Mouse (Mus musculus) G1E (cell line): ENCODE measurements around the gene Prx. TPM values are rescaled to one million over a fixed set of nuclear protein-coding genes. Genes with fewer than 3 reads are reported as not detected.
A peak's percentile ranks its signal among the peaks of the same experiment; 100 is the strongest.

Source experiments
- ATAC-seq: 2 replicates; pipeline ENCODE4 v1.8.0; 2016; ENCODE audit warnings: mild to moderate bottlenecking; ENCODE audit not compliant: insufficient number of reproducible peaks, poor library complexity, low FRiP score, severe bottlenecking; ENCODE audit errors: extremely low read depth
- DNase-seq: peaks from one replicate; pipeline ENCODE4 v3.0.0; 2012; ENCODE audit warnings: low spot score
- H3K27me3 ChIP-seq: 2 replicates; pipeline ENCODE4 v1.6.1; 2012; ENCODE audit warnings: mild to moderate bottlenecking, low read length, inconsistent platforms; ENCODE audit not compliant: insufficient read depth
- H3K36me3 ChIP-seq: replicated peaks from 2 replicates; pipeline ENCODE3; 2012; ENCODE audit warnings: mild to moderate bottlenecking, inconsistent platforms
- H3K4me1 ChIP-seq: 2 replicates; pipeline ENCODE4 v1.6.1; 2012; ENCODE audit warnings: low read depth, low read length, inconsistent platforms, mixed read lengths; ENCODE audit not compliant: insufficient read depth
- H3K4me3 ChIP-seq: 2 replicates; pipeline ENCODE4 v1.5.1; 2012; ENCODE audit warnings: low read depth, mild to moderate bottlenecking, inconsistent platforms, low read length, moderate library complexity, mixed read lengths
- H3K9me3 ChIP-seq: replicated peaks from 2 replicates; pipeline ENCODE4 v1.6.1; 2012; ENCODE audit warnings: inconsistent platforms
- CTCF ChIP-seq: IDR thresholded peaks from 2 replicates; pipeline ENCODE4 v1.5.1; 2012; ENCODE audit warnings: low read depth, low read length, inconsistent platforms, mixed read lengths
- GATA1 ChIP-seq: IDR thresholded peaks from 2 replicates; pipeline ENCODE4 v1.6.1; 2012; ENCODE audit warnings: borderline replicate concordance, low read length, inconsistent platforms, mixed read lengths
- GATA2 ChIP-seq: IDR thresholded peaks from 2 replicates; pipeline ENCODE4 v1.6.1; 2012; ENCODE audit warnings: low read depth, low read length, inconsistent platforms, borderline replicate concordance
- POLR2AphosphoS5 ChIP-seq: IDR thresholded peaks from 2 replicates; pipeline ENCODE4 v1.6.1; 2012; ENCODE audit warnings: low read depth, low read length, inconsistent platforms; ENCODE audit not compliant: insufficient replicate concordance
- TAL1 ChIP-seq: conservative IDR thresholded peaks from 2 replicates; pipeline ENCODE4 v1.6.1; 2012; ENCODE audit warnings: low read depth, low read length, inconsistent platforms, mixed read lengths
- polyA plus RNA-seq: library from polyadenylated mRNA; stranded (reverse); fragments of >175 nt; gene quantifications from 2 replicates; pipeline ENCODE4 v1.2.3, GENCODE M21; 2012
- total RNA-seq, 2 experiments: library from RNA; stranded (forward) in 1 of 2; stranded (reverse) in 1 of 2; fragments of 200-1000 nt in 1 of 2; fragments of >200 nt in 1 of 2; fragmentation: Nextera tagmentation in 1 of 2; gene quantifications; 2 replicates each; pipeline ENCODE4 v1.2.3; 2014 to 2017

Prx gene
- total and polyA plus RNA-seq, 3 experiments = 1.3 to 2.3 (median 1.7) TPM

- peak overlapping the region; percentile 91 for H3K4me3 ChIP-seq
- H3K27me3 ChIP-seq = no peaks in the 10 kb centered on the region
Measured at GRCm38 (mm10) chr7:27473835-27474489, 25.2 kb upstream of the Prx start.

DNA sequence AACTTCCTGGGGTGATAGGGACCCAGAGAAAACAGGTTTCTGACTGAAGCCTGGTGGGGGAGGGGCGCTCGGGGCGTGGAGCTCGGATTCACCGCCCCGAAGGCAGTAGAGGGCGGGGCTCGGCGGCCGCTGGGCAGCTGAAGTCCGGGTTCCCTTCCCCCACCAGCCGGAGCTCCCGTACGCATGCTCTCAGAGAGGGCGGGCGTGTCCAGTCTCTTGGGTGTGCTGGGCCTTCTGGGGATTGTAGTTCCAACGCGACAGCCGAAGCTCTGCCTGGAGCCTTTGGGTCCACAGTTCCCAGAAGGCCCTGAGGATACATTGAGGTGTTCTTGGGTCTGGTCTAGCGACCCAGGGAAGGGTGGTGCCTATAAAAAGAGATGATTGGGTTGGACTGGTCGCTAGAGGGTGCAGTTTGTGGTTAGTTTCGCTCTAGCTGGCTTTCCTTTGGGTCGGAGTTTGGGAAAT, 24.6 kb upstream of the Prx start:
- H3K36me3 ChIP-seq = peaks cover 35% of the 10 kb centered on the region
- peak; percentile 82 for ATAC-seq
- H3K4me3 ChIP-seq = peak overlapping the region; percentile 91
- no peaks in the 10 kb centered on the region for H3K9me3 ChIP-seq
- TF ChIP-seq TAL1 = no peak
- no peak for TF ChIP-seq GATA1
- TF ChIP-seq CTCF = 0 out of 2 replicates have a peak, but pooled peaks have one; percentile 6
- no peak for TF ChIP-seq POLR2AphosphoS5
- TF ChIP-seq GATA2 = no peak
- no peaks in the 10 kb centered on the region for H3K27me3 ChIP-seq
- DNase-seq = peak; percentile 85
- peaks cover 59% of the 10 kb centered on the region for H3K4me1 ChIP-seq

More at GRCm38 (mm10) chr7:27473835-27474489, 25.2 kb upstream of the Prx start:
- DNase-seq (no peak), ATAC-seq (no peak)
- H3K4me1 ChIP-seq = peaks cover 53% of the 10 kb centered on the region
- TF ChIP-seq GATA2 (no peak), GATA1 (no peak), POLR2AphosphoS5 (no peak), TAL1 (no peak), CTCF (no peak)
- peaks cover 33% of the 10 kb centered on the region for H3K36me3 ChIP-seq
- no peaks in the 10 kb centered on the region for H3K9me3 ChIP-seq

- ATAC-seq (no peak), DNase-seq (no peak)
- Histone ChIP-seq H3K4me1 (peaks cover 68% of the 10 kb centered on the region), H3K4me3 (peak overlapping the region; percentile 91; the same call in 1 of the 2 replicates), H3K9me3 (no peaks in the 10 kb centered on the region), H3K36me3 (peaks cover 39% of the 10 kb centered on the region), H3K27me3 (no peaks in the 10 kb centered on the region)
- TF ChIP-seq GATA2 (no peak), CTCF (no peak), POLR2AphosphoS5 (no peak), GATA1 (no peak), TAL1 (no peak)
Measured at GRCm38 (mm10) chr7:27475596-27475995, 23.5 kb upstream of the Prx start.

DNA sequence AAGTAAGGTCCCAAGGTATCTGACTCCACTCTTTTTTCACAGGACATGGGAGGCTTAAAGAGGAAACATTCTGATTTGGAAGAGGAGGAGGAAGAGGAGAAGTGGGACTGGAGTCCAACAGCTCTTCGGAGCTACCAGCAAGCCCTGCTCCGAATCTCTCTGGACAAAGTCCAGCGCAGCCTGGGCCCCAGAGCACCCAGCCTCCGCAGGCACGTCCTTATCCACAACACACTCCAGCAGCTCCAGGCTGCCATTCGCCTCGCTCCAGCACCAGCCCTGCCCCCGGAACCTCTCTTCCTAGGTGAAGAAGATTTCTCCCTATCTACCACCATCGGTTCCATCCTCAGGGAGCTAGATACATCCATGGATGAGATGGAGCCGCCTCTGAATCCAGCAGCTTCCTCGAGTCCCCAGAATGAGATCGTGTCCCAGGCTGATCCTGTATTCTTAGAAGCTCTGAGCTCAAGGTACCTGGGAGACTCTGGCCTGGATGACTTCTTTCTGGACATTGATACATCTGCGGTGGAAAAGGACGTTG, 23.0 kb upstream of the Prx start:
- no peak for DNase-seq
- no peak for TF ChIP-seq POLR2AphosphoS5
- no peak for TF ChIP-seq GATA2
- no peak for TF ChIP-seq CTCF
- TF ChIP-seq GATA1 = no peak
- TF ChIP-seq TAL1 = no peak
- Histone ChIP-seq H3K4me3 (no peak overlapping the region), H3K27me3 (no peaks in the 10 kb centered on the region), H3K9me3 (no peaks in the 10 kb centered on the region), H3K4me1 (peaks cover 70% of the 10 kb centered on the region), H3K36me3 (peaks cover 39% of the 10 kb centered on the region)
- ATAC-seq = no peak

- Histone ChIP-seq H3K9me3 (no peaks in the 10 kb centered on the region), H3K4me1 (peaks cover 74% of the 10 kb centered on the region), H3K4me3 (no peak overlapping the region; the same call in 1 of the 2 replicates), H3K36me3 (peaks cover 35% of the 10 kb centered on the region), H3K27me3 (no peaks in the 10 kb centered on the region)
- ATAC-seq (no peak), DNase-seq (no peak)
- TF ChIP-seq GATA1 (no peak), TAL1 (no peak), CTCF (no peak), GATA2 (no peak), POLR2AphosphoS5 (no peak)
Measured at GRCm38 (mm10) chr7:27478561-27478960, 20.6 kb upstream of the Prx start.

DNA sequence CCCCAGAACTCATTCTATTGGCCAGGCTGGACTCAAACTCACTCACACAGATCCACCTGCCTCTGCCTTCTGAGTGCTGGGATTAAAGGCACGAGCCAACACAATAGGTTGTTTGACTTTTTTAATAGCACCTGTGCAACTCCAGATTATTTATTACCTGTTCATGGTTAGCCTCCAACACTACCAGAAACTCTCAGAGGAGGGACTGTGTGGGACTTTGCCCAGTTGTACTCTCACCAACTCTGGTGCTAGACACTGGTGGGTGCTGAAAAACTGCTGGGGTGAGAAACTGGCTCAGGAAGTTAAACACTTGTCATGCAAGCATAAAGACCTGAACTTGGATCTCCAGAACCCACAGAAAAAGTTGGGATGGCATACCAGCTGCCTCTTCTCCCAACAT, 19.4 kb upstream of the Prx start:
- no peaks in the 10 kb centered on the region for H3K9me3 ChIP-seq
- peaks cover 35% of the 10 kb centered on the region for H3K36me3 ChIP-seq
- TF ChIP-seq CTCF = no peak
- TF ChIP-seq TAL1 = no peak
- TF ChIP-seq GATA1 = no peak
- no peak for TF ChIP-seq GATA2
- no peak for TF ChIP-seq POLR2AphosphoS5
- DNase-seq (no peak), ATAC-seq (no peak)
- H3K4me3 ChIP-seq = no peak overlapping the region
- H3K27me3 ChIP-seq = no peaks in the 10 kb centered on the region
- H3K4me1 ChIP-seq = peaks cover 81% of the 10 kb centered on the region
